Mouse (Mus musculus): ENCODE results near the gene Nphp3. TPM values are rescaled to one million over a fixed set of nuclear protein-coding genes. Genes with fewer than 3 reads are reported as not detected.

Nphp3 gene
- polyA plus RNA-seq, 2 experiments = 5.4 to 25.3 TPM

- Histone ChIP-seq H3K4me1 (ENCODE audit: control insufficient read depth, insufficient read depth, low read length) (peaks cover 15% of the 10 kb centered on the region), H3K9me3 (ENCODE audit: control insufficient read depth, low read length) (no peaks in the 10 kb centered on the region), H3K4me3 (replicated peaks; ENCODE audit: low read length) (no peak overlapping the region), H3K27me3 (ENCODE audit: control insufficient read depth, insufficient read depth, low read length) (no peaks in the 10 kb centered on the region), H3K36me3 (ENCODE audit: control insufficient read depth, insufficient read depth, low read length) (peaks cover 14% of the 10 kb centered on the region), H3K9ac (ENCODE audit: low read depth, low read length, severe bottlenecking) (no peak overlapping the region), H3K27ac (replicated peaks; ENCODE audit: low read depth, low read length) (no peak overlapping the region), H3K4me2 (replicated peaks; ENCODE audit: low read depth, low read length, severe bottlenecking) (no peak overlapping the region)
- ATAC-seq (ENCODE audit: low FRiP score, low read depth) (no peak), DNase-seq (ENCODE audit: low spot score) (no peak)
- 27% methylated on average over 1 of the region's 1 CpGs for WGBS
- no peak for TF ChIP-seq POLR2A (IDR thresholded peaks at IDR 0.05; ENCODE audit: borderline replicate concordance, extremely low read depth, insufficient read depth, insufficient read length)
Observed at GRCm38 (mm10) chr9:104064571-104064970, 62.2 kb downstream of the Nphp3 start.

GRCm38 (mm10) chr9:104070241-104070640, 67.9 kb downstream of the Nphp3 start:
- H3K4me1 ChIP-seq (ENCODE audit: control insufficient read depth, insufficient read depth, low read length) = no peaks in the 10 kb centered on the region
- H3K27me3 ChIP-seq (ENCODE audit: control insufficient read depth, insufficient read depth, low read length) = no peaks in the 10 kb centered on the region
- 79% methylated on average over 4 of the region's 4 CpGs for WGBS
- H3K27ac ChIP-seq (replicated peaks; ENCODE audit: low read depth, low read length) = no peak overlapping the region
- H3K4me2 ChIP-seq (replicated peaks; ENCODE audit: low read depth, low read length, severe bottlenecking) = no peak overlapping the region
- no peaks in the 10 kb centered on the region for H3K9me3 ChIP-seq (ENCODE audit: control insufficient read depth, low read length)
- no peak for ATAC-seq (ENCODE audit: low FRiP score, low read depth)
- no peak for TF ChIP-seq POLR2A (IDR thresholded peaks at IDR 0.05; ENCODE audit: borderline replicate concordance, extremely low read depth, insufficient read depth, insufficient read length)
- no peak for DNase-seq (ENCODE audit: low spot score)
- H3K9ac ChIP-seq (ENCODE audit: low read depth, low read length, severe bottlenecking) = no peak overlapping the region
- H3K4me3 ChIP-seq (replicated peaks; ENCODE audit: low read length) = no peak overlapping the region
- H3K36me3 ChIP-seq (ENCODE audit: control insufficient read depth, insufficient read depth, low read length) = no peaks in the 10 kb centered on the region

DNA sequence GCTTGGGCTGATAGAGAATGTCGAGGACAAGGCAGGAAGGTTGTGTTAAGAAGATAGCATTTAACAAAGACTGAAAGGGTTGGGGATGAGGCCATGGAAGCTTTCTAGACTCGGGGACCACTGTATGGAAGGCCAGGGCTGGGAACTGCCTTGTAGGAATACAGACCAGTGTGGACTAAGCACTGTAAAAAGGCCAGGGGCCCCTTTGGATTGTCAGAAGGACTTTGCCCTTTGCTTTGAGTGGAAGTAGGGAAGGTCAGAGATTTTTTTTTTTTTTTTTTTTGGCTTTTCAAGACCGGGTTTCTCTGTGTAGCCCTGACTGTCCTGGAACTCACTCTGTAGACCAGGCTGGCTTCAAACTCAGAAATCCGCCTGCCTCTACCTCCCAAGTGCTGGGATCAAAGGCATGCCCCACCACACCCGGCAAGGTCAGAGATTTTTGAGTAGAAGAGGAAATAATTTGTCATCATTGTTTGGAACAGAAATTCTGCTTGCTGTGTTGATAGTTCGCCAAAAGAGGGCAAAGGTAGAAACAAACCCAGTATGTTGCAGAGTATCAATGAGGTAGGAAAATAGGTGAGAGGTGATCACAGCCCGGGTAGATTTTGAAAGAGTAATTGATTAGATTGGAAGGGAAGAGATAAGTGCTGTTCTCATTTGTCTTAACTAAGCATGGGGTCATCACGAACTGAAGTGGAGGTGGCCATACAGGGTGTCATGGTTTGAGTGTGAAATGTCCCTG, 68.7 kb downstream of the Nphp3 start:
- DNase-seq (ENCODE audit: low spot score) = no peak
- no peak overlapping the region for H3K27ac ChIP-seq (replicated peaks; ENCODE audit: low read depth, low read length)
- no peaks in the 10 kb centered on the region for H3K9me3 ChIP-seq (ENCODE audit: control insufficient read depth, low read length)
- H3K9ac ChIP-seq (ENCODE audit: low read depth, low read length, severe bottlenecking) = no peak overlapping the region
- 79% methylated on average over 8 of the region's 8 CpGs for WGBS
- no peak for TF ChIP-seq POLR2A (IDR thresholded peaks at IDR 0.05; ENCODE audit: borderline replicate concordance, extremely low read depth, insufficient read depth, insufficient read length)
- ATAC-seq (ENCODE audit: low FRiP score, low read depth) = no peak
- H3K36me3 ChIP-seq (ENCODE audit: control insufficient read depth, insufficient read depth, low read length) = no peaks in the 10 kb centered on the region
- H3K27me3 ChIP-seq (ENCODE audit: control insufficient read depth, insufficient read depth, low read length) = no peaks in the 10 kb centered on the region
- H3K4me3 ChIP-seq (replicated peaks; ENCODE audit: low read length) = no peak overlapping the region
- H3K4me2 ChIP-seq (replicated peaks; ENCODE audit: low read depth, low read length, severe bottlenecking) = no peak overlapping the region
- H3K4me1 ChIP-seq (ENCODE audit: control insufficient read depth, insufficient read depth, low read length) = no peaks in the 10 kb centered on the region

GRCm38 (mm10) chr9:104075808-104076207, 73.5 kb downstream of the Nphp3 start:
- 66% methylated on average over 2 of the region's 2 CpGs for WGBS
- H3K9ac ChIP-seq (ENCODE audit: low read depth, low read length, severe bottlenecking) = no peak overlapping the region
- DNase-seq (ENCODE audit: low spot score) (no peak), ATAC-seq (ENCODE audit: low FRiP score, low read depth) (no peak)
- H3K27ac ChIP-seq (replicated peaks; ENCODE audit: low read depth, low read length) = no peak overlapping the region
- H3K4me3 ChIP-seq (replicated peaks; ENCODE audit: low read length) = no peak overlapping the region
- H3K36me3 ChIP-seq (ENCODE audit: control insufficient read depth, insufficient read depth, low read length) = no peaks in the 10 kb centered on the region
- H3K27me3 ChIP-seq (ENCODE audit: control insufficient read depth, insufficient read depth, low read length) = no peaks in the 10 kb centered on the region
- no peaks in the 10 kb centered on the region for H3K4me1 ChIP-seq (ENCODE audit: control insufficient read depth, insufficient read depth, low read length)
- no peak overlapping the region for H3K4me2 ChIP-seq (replicated peaks; ENCODE audit: low read depth, low read length, severe bottlenecking)
- H3K9me3 ChIP-seq (ENCODE audit: control insufficient read depth, low read length) = no peaks in the 10 kb centered on the region
- TF ChIP-seq POLR2A (IDR thresholded peaks at IDR 0.05; ENCODE audit: borderline replicate concordance, extremely low read depth, insufficient read depth, insufficient read length) = no peak

DNA sequence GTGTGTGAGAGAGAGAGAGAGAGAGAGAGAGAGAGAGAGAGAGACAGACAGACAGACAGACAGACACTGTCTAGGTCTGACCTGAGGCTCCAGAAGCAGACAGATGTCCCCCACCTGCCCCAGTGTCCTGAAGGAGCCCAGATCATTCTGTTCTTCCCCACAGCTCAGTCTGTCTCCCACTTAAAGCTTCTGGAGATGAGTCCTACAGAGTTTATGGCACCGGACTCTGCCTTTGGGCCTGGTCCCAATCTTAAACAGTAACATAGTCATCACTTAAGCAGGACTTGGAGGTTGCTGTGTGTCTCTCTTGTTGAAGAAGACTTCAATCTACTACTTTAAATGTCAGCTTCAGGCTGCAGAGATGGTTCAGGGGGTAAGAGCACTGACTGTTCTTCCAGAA, 76.4 kb downstream of the Nphp3 start:
- WGBS = 100% methylated on average over 1 of the region's 1 CpGs
- DNase-seq (ENCODE audit: low spot score) = no peak

More for the DNA sequence above, 76.4 kb downstream of the Nphp3 start:
- H3K27ac ChIP-seq (replicated peaks; ENCODE audit: low read depth, low read length) = no peak overlapping the region
- H3K36me3 ChIP-seq (ENCODE audit: control insufficient read depth, insufficient read depth, low read length) = no peaks in the 10 kb centered on the region
- H3K4me3 ChIP-seq (replicated peaks; ENCODE audit: low read length) = no peak overlapping the region
- H3K4me1 ChIP-seq (ENCODE audit: control insufficient read depth, insufficient read depth, low read length) = no peaks in the 10 kb centered on the region
- ATAC-seq (ENCODE audit: low FRiP score, low read depth) = no peak
- no peak for TF ChIP-seq POLR2A (IDR thresholded peaks at IDR 0.05; ENCODE audit: borderline replicate concordance, extremely low read depth, insufficient read depth, insufficient read length)
- H3K9ac ChIP-seq (ENCODE audit: low read depth, low read length, severe bottlenecking) = no peak overlapping the region
- no peaks in the 10 kb centered on the region for H3K27me3 ChIP-seq (ENCODE audit: control insufficient read depth, insufficient read depth, low read length)
- no peak overlapping the region for H3K4me2 ChIP-seq (replicated peaks; ENCODE audit: low read depth, low read length, severe bottlenecking)
- no peaks in the 10 kb centered on the region for H3K9me3 ChIP-seq (ENCODE audit: control insufficient read depth, low read length)

Measured in limb, embryonic 14.5 days (tissue).